Mouse (Mus musculus): ENCODE measurements around the gene Cped1. TPM values are rescaled to one million over a fixed set of nuclear protein-coding genes. Genes with fewer than 3 reads are reported as not detected.
A peak's percentile ranks its signal among the peaks of the same experiment; 100 is the strongest.

Cped1 gene
- polyA plus RNA-seq, 1 experiment from 2014 or later: 67.9 TPM

- 72% methylated on average over 5 of the region's 5 CpGs for WGBS
- Histone ChIP-seq H3K36me3 (ENCODE audit: control insufficient read depth, insufficient read depth, low read length) (peaks cover 3% of the 10 kb centered on the region; the same call in 1 of the 2 replicates), H3K9ac (ENCODE audit: low read depth, low read length) (no peak overlapping the region), H3K4me1 (ENCODE audit: control insufficient read depth, insufficient read depth, low read length) (no peaks in the 10 kb centered on the region), H3K27me3 (ENCODE audit: control insufficient read depth, insufficient read depth, low read length) (no peaks in the 10 kb centered on the region), H3K4me2 (replicated peaks; ENCODE audit: low read depth, low read length) (no peak overlapping the region), H3K9me3 (ENCODE audit: control insufficient read depth, low read length) (no peaks in the 10 kb centered on the region), H3K4me3 (ENCODE audit: low read length) (no peak overlapping the region), H3K27ac (ENCODE audit: low read depth, low read length) (no peak overlapping the region)
- ATAC-seq (ENCODE audit: low FRiP score, low TSS enrichment): peak; percentile 55; the same call in 1 of the 2 replicates
Measured at GRCm38 (mm10) chr6:22099832-22100231, 114.1 kb downstream of the Cped1 start.

GRCm38 (mm10) chr6:22101939-22102338 is 116.2 kb downstream of the Cped1 start:
- Histone ChIP-seq H3K4me3 (ENCODE audit: low read length) (no peak overlapping the region), H3K27me3 (ENCODE audit: control insufficient read depth, insufficient read depth, low read length) (no peaks in the 10 kb centered on the region), H3K36me3 (ENCODE audit: control insufficient read depth, insufficient read depth, low read length) (peaks cover 3% of the 10 kb centered on the region; the same call in 1 of the 2 replicates), H3K9me3 (ENCODE audit: control insufficient read depth, low read length) (no peaks in the 10 kb centered on the region), H3K4me1 (ENCODE audit: control insufficient read depth, insufficient read depth, low read length) (no peaks in the 10 kb centered on the region), H3K4me2 (replicated peaks; ENCODE audit: low read depth, low read length) (no peak overlapping the region), H3K9ac (ENCODE audit: low read depth, low read length) (no peak overlapping the region), H3K27ac (ENCODE audit: low read depth, low read length) (no peak overlapping the region)
- no peak for ATAC-seq (ENCODE audit: low FRiP score, low TSS enrichment)
- 64% methylated on average over 3 of the region's 3 CpGs for WGBS

- WGBS: 83% methylated on average over 4 of the region's 4 CpGs
- Histone ChIP-seq H3K27me3 (ENCODE audit: control insufficient read depth, insufficient read depth, low read length) (no peaks in the 10 kb centered on the region), H3K4me2 (replicated peaks; ENCODE audit: low read depth, low read length) (no peak overlapping the region), H3K4me1 (ENCODE audit: control insufficient read depth, insufficient read depth, low read length) (no peaks in the 10 kb centered on the region), H3K9me3 (ENCODE audit: control insufficient read depth, low read length) (no peaks in the 10 kb centered on the region), H3K4me3 (ENCODE audit: low read length) (no peak overlapping the region), H3K9ac (ENCODE audit: low read depth, low read length) (no peak overlapping the region), H3K27ac (ENCODE audit: low read depth, low read length) (no peak overlapping the region), H3K36me3 (ENCODE audit: control insufficient read depth, insufficient read depth, low read length) (peaks cover 3% of the 10 kb centered on the region; the same call in 1 of the 2 replicates)
- no peak for ATAC-seq (ENCODE audit: low FRiP score, low TSS enrichment)
Measured at GRCm38 (mm10) chr6:22102752-22103151, 117.0 kb downstream of the Cped1 start.

- no peak overlapping the region for H3K9ac ChIP-seq (ENCODE audit: low read depth, low read length)
- H3K4me3 ChIP-seq (ENCODE audit: low read length): no peak overlapping the region
- H3K27ac ChIP-seq (ENCODE audit: low read depth, low read length): no peak overlapping the region
- H3K27me3 ChIP-seq (ENCODE audit: control insufficient read depth, insufficient read depth, low read length): no peaks in the 10 kb centered on the region
- WGBS: 81% methylated on average over 3 of the region's 3 CpGs
- no peak overlapping the region for H3K4me2 ChIP-seq (replicated peaks; ENCODE audit: low read depth, low read length)
- H3K9me3 ChIP-seq (ENCODE audit: control insufficient read depth, low read length): no peaks in the 10 kb centered on the region
- ATAC-seq (ENCODE audit: low FRiP score, low TSS enrichment): no peak
- no peaks in the 10 kb centered on the region for H3K4me1 ChIP-seq (ENCODE audit: control insufficient read depth, insufficient read depth, low read length)
- H3K36me3 ChIP-seq (ENCODE audit: control insufficient read depth, insufficient read depth, low read length): peaks cover 3% of the 10 kb centered on the region; the same call in 1 of the 2 replicates
Measured at GRCm38 (mm10) chr6:22103713-22104112, 118.0 kb downstream of the Cped1 start.

- no peaks in the 10 kb centered on the region for H3K9me3 ChIP-seq (ENCODE audit: control insufficient read depth, low read length)
- no peak overlapping the region for H3K4me2 ChIP-seq (replicated peaks; ENCODE audit: low read depth, low read length)
- WGBS: 28% methylated on average over 8 of the region's 8 CpGs
- peak; percentile 72; the same call in 1 of the 2 replicates for ATAC-seq (ENCODE audit: low FRiP score, low TSS enrichment)
- no peaks in the 10 kb centered on the region for H3K4me1 ChIP-seq (ENCODE audit: control insufficient read depth, insufficient read depth, low read length)
- peaks cover 3% of the 10 kb centered on the region; the same call in 1 of the 2 replicates for H3K36me3 ChIP-seq (ENCODE audit: control insufficient read depth, insufficient read depth, low read length)
- H3K9ac ChIP-seq (ENCODE audit: low read depth, low read length): no peak overlapping the region
- no peak overlapping the region for H3K27ac ChIP-seq (ENCODE audit: low read depth, low read length)
- H3K27me3 ChIP-seq (ENCODE audit: control insufficient read depth, insufficient read depth, low read length): no peaks in the 10 kb centered on the region
- no peak overlapping the region for H3K4me3 ChIP-seq (ENCODE audit: low read length)
Measured at GRCm38 (mm10) chr6:22104211-22104610, 118.5 kb downstream of the Cped1 start.

GRCm38 (mm10) chr6:22114079-22114478 is 128.4 kb downstream of the Cped1 start:
- Histone ChIP-seq H3K4me3 (ENCODE audit: low read length) (no peak overlapping the region), H3K9ac (ENCODE audit: low read depth, low read length) (no peak overlapping the region), H3K9me3 (ENCODE audit: control insufficient read depth, low read length) (no peaks in the 10 kb centered on the region), H3K4me2 (replicated peaks; ENCODE audit: low read depth, low read length) (no peak overlapping the region), H3K27me3 (ENCODE audit: control insufficient read depth, insufficient read depth, low read length) (no peaks in the 10 kb centered on the region), H3K27ac (ENCODE audit: low read depth, low read length) (no peak overlapping the region), H3K4me1 (ENCODE audit: control insufficient read depth, insufficient read depth, low read length) (no peaks in the 10 kb centered on the region), H3K36me3 (ENCODE audit: control insufficient read depth, insufficient read depth, low read length) (no peaks in the 10 kb centered on the region)
- no peak for ATAC-seq (ENCODE audit: low FRiP score, low TSS enrichment)
- 85% methylated on average over 6 of the region's 6 CpGs for WGBS

- H3K9ac ChIP-seq (ENCODE audit: low read depth, low read length): no peak overlapping the region
- 71% methylated on average over 1 of the region's 1 CpGs for WGBS
- ATAC-seq (ENCODE audit: low FRiP score, low TSS enrichment): no peak
Measured at GRCm38 (mm10) chr6:22116679-22117078, 131.0 kb downstream of the Cped1 start.

GRCm38 (mm10) chr6:22122080-22122479 is 136.4 kb downstream of the Cped1 start:
- Histone ChIP-seq H3K27me3 (ENCODE audit: control insufficient read depth, insufficient read depth, low read length) (no peaks in the 10 kb centered on the region), H3K36me3 (ENCODE audit: control insufficient read depth, insufficient read depth, low read length) (peaks cover 7% of the 10 kb centered on the region; the same call in 1 of the 2 replicates), H3K4me3 (ENCODE audit: low read length) (no peak overlapping the region), H3K4me1 (ENCODE audit: control insufficient read depth, insufficient read depth, low read length) (no peaks in the 10 kb centered on the region), H3K4me2 (replicated peaks; ENCODE audit: low read depth, low read length) (no peak overlapping the region), H3K9me3 (ENCODE audit: control insufficient read depth, low read length) (no peaks in the 10 kb centered on the region), H3K27ac (ENCODE audit: low read depth, low read length) (no peak overlapping the region), H3K9ac (ENCODE audit: low read depth, low read length) (no peak overlapping the region)
- no peak for ATAC-seq (ENCODE audit: low FRiP score, low TSS enrichment)
- 42% methylated on average over 12 of the region's 12 CpGs for WGBS

More at GRCm38 (mm10) chr6:22116679-22117078, 131.0 kb downstream of the Cped1 start:
- H3K27me3 ChIP-seq (ENCODE audit: control insufficient read depth, insufficient read depth, low read length): no peaks in the 10 kb centered on the region
- no peaks in the 10 kb centered on the region for H3K4me1 ChIP-seq (ENCODE audit: control insufficient read depth, insufficient read depth, low read length)
- no peak overlapping the region for H3K27ac ChIP-seq (ENCODE audit: low read depth, low read length)
- H3K4me2 ChIP-seq (replicated peaks; ENCODE audit: low read depth, low read length): no peak overlapping the region
- no peak overlapping the region for H3K4me3 ChIP-seq (ENCODE audit: low read length)
- peaks cover 3% of the 10 kb centered on the region; the same call in 1 of the 2 replicates for H3K36me3 ChIP-seq (ENCODE audit: control insufficient read depth, insufficient read depth, low read length)
- H3K9me3 ChIP-seq (ENCODE audit: control insufficient read depth, low read length): no peaks in the 10 kb centered on the region

GRCm38 (mm10) chr6:22122693-22123092 is 137.0 kb downstream of the Cped1 start:
- ATAC-seq (ENCODE audit: low FRiP score, low TSS enrichment): no peak

More at GRCm38 (mm10) chr6:22122693-22123092, 137.0 kb downstream of the Cped1 start:
- Histone ChIP-seq H3K27ac (ENCODE audit: low read depth, low read length) (no peak overlapping the region), H3K9me3 (ENCODE audit: control insufficient read depth, low read length) (no peaks in the 10 kb centered on the region), H3K9ac (ENCODE audit: low read depth, low read length) (no peak overlapping the region), H3K27me3 (ENCODE audit: control insufficient read depth, insufficient read depth, low read length) (no peaks in the 10 kb centered on the region), H3K4me2 (replicated peaks; ENCODE audit: low read depth, low read length) (no peak overlapping the region), H3K4me3 (ENCODE audit: low read length) (no peak overlapping the region), H3K4me1 (ENCODE audit: control insufficient read depth, insufficient read depth, low read length) (no peaks in the 10 kb centered on the region), H3K36me3 (ENCODE audit: control insufficient read depth, insufficient read depth, low read length) (peaks cover 7% of the 10 kb centered on the region; the same call in 1 of the 2 replicates)
- 93% methylated on average over 1 of the region's 1 CpGs for WGBS

Data from kidney, embryonic 14.5 days (tissue).